Mouse (Mus musculus) natural killer cell, adult 2 months (primary cell): ENCODE data around the gene 4931417E11Rik.

Experiments used
- DNase-seq, 2 experiments: peaks; one replicate each; pipeline ENCODE4 v3.0.0; 2022; ENCODE audit warnings: low spot score in 2 of 2

The 4931417E11Rik gene

GRCm38 (mm10) chr6:73469567-73469966 is at the start of gene 4931417E11Rik:
TSS of gene 4931417E11Rik (minus strand) at chr6:73469667.
- DNase-seq, result no peak

GRCm38 (mm10) chr6:73517818-73518396 is 48.4 kb upstream of the 4931417E11Rik start:
- DNase-seq, result no peak

DNA sequence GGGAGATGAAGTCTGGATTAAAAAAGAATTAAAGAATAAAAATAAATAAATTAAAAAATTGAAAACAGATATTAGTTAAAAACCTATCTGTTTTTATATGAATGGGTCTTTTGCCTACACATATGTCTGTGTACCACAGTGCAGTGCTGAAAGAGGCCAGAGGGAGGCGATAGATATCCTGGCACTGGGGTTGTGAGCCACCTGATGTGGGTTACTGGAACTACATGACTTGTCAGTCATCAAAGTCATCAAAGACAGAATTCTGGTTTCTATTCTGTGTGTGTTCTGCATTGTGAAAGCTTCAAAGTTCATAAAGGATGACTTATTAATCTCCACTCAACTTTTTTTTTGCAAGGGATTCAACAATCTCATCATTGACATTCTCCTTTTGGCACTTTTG is 43.4 kb upstream of the 4931417E11Rik start:
- no peak for DNase-seq

GRCm38 (mm10) chr6:73499631-73500030 is 30.2 kb upstream of the 4931417E11Rik start:
- no peak for DNase-seq

DNA sequence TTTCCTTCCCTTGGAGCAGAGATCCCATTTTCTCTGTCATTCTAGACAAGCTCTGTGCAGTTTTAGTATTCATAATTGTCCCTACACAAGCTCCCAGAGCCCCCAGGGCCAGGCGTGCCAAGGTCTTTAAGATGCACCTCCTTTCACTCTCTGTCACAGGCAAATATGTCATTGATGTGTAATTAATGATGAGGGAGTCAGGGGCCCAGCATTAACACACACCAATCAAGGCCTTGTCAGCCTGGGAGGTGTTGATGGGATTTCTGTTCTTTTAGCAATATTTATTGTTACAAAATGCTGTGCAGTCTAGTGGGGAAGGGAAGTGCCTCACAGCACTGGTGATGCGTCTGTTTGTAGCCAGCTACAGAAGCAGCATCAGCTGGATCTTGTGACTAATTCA is 27.9 kb upstream of the 4931417E11Rik start:
- DNase-seq, result no peak

GRCm38 (mm10) chr6:73490524-73490923 is 21.1 kb upstream of the 4931417E11Rik start:
- no peak for DNase-seq

- no peak for DNase-seq
These were observed 16.1 kb upstream of the 4931417E11Rik start for GRCm38 (mm10) chr6:73485616-73486015.

- DNase-seq, result no peak
These were observed 3.4 kb downstream of the 4931417E11Rik start for GRCm38 (mm10) chr6:73466084-73466483.

- no peak for DNase-seq
These were observed 6.9 kb downstream of the 4931417E11Rik start for GRCm38 (mm10) chr6:73462543-73462942.

DNA sequence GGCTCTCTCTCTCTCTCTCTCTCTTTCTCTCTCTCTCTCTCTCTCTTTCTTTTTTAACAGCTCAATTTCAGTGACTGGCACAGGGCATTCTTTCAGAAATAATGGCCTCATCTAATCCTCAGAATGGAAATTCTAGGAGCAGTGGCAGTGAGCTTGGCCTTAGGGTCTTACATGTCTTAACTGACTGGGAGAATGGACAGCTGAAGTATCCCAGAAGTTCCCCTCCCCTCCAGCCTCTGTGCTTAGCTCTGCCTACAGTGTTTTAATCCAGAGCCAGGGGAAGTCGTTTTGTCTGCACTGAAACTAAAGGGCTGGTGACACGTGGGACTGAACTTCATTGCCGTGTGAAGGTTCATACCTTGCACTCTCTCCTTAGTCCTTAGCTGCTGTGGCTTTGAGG is 35.6 kb downstream of the 4931417E11Rik start:
- no peak for DNase-seq

DNA sequence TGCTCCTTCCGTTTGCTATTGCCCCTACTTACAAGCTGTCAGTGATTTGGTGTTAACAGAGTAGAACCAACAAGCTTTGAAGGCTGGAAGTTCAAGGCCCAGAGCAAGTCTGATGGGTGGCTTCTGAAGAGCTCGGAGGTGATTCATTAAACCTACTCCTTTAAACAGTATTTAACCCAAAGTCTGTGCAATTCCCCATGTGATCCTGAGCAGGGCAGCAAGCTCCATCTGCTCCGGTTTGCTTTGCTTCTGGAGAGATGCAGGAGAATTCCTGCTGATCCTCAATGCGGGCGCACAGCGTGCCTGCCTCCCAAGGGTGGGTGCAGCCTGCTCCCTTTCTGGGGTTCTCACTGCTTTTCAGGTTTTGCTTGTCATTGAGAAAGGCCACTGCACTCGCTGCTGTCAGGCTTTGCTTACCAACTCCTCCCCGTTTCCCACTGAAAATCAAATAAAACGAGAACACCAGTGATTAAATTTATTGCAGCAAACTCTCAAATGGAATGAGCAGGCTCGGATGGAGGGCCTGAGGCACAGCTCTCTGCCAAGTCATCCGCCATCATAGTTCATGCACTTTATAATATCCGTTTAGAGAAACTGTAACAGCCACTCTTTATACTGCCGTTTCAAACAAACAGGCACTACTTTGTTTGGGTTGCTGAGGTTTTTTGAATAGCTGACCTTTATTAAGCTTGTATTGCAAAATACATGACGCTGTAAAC is 40.7 kb downstream of the 4931417E11Rik start:
- no peak for DNase-seq

DNA sequence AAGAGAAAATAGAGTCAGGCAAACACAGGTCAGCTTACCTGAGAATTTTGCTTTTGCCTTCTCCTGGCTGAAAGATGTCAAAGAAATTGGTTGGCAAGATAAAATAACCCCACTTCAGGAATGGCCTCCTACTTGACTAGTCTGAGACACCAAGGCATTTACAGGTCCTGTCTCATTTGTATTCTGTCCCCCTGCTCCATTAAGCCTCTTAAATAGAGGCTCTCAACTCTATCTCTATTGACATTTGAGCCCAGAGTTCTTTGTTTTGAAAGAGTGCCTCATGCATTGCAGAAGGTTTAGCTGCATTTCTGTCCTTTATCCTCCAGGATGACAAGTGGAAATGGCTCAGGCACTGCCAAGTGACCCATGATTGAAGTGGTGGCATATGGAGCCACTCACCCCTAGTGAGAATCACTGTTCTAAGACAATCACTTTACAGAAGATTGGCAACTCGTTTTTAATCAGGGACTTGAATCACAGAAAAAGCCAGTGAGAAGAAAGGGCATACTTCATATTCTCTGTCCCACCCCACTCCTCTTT is 42.1 kb downstream of the 4931417E11Rik start:
- no peak for DNase-seq
